Mouse (Mus musculus) left cerebral cortex, adult 9 months (tissue): ENCODE measurements around the gene Gm30083.

Experiments used
- DNase-seq, 2 experiments: peaks; one replicate each; pipeline ENCODE4 v3.0.0; 2022; ENCODE audit warnings: low spot score in 2 of 2

Gene Gm30083

DNA sequence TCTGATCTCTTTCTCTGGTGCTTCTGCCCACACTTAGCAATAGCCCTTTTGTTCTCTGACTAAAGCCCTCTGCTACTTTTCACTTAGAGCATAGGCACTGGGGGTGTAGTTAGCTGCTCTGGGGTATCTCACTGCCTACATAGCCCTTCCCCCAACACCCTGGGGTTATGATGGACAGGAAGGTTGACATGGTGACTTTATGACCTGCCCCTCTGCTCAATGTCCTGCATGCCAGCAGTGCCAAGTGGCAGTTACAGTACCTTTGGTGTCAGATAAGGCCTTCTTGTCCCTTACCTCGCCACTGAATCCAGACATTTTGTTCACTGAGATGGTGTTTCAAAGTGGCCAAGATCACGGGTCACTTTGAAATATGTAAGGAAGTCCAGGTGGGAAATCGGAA lies at the start of gene Gm30083:
Gene Gm30083, minus strand, starts transcription at position 120 of the 400 bp plus-strand sequence.
- DNase-seq: no peak

- no peak for DNase-seq
These were observed 37.5 kb upstream of the Gm30083 start, which contains the start of gene Antxrl for GRCm38 (mm10) chr14:34052516-34052915. Gene Antxrl (plus strand): TSS chr14:34052707.

DNA sequence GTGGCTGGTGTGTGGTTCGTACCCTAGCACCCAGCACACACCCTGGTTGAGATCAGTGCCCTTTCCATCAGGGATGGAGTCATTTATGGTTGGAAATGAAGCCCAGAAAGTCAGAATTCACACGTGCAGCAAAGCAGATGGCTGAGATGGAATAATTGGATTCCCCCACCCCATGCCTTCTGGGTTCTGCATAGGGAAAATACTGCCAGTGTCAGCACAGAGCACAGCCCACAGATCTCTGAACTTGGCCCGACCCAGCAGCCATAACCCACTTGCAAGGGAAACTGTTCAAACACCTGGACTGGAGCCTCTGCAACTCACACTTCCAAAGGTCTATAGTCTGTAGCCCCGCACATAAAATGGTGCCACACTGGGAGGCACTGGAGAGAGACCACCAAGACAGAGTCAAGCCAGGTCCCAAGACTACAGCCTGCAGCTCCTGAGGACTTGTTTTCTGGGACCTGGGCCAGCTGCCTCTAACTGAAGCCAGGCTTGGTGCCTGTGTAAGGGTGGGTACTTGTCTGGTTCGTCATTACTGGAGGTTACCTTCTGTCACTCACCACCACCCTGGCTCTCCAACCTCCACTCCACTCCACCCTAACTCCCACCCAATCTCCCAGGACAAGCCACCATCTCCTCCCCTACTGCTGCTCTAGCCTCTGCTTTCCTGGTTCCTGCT lies 35.3 kb upstream of the Gm30083 start:
- no peak for DNase-seq

GRCm38 (mm10) chr14:34043341-34043740 lies 28.4 kb upstream of the Gm30083 start:
- no peak for DNase-seq

DNA sequence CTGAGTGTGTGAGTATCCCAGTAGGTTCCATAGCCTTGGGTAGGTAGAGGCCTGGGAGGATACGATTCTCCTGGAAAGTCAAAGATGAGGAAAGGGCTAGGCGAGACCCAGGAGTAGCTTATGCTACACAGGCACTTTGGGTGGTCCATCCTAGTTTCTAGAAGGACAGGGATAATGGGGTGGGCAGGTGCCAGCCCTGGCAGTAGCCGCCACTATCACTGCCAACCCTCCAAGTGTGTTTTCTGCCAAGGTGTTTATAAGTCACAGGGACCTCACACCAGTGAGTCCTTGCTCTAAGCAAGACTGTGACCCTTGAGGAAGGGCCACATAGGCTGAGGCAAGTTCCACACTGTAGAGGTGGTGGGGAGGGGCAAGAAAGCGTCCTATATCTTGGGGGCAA lies 26.3 kb upstream of the Gm30083 start:
- DNase-seq: no peak

GRCm38 (mm10) chr14:34033841-34034610 lies 19.0 kb upstream of the Gm30083 start:
- no peak for DNase-seq

DNA sequence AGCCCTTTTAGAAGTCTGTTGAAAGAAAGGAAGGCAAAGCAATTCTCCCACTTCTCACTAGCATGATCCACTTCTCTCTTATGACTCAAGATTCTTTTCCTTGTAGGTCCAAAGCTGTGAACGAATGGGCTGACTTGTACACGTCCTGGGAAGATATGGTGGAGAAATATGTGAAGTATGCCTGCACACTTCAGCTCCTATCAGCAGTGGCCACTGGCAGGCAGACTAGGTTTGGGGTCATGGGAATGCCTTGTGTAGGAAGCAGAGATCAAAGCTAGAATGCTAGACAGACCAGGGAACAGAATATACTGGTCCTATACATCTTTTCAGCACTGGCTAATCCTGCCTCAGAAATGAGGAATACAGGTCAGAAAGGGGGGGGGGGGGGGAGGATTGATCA lies 11.7 kb upstream of the Gm30083 start:
- no peak for DNase-seq

GRCm38 (mm10) chr14:34016938-34017337 lies 2.0 kb upstream of the Gm30083 start:
- no peak for DNase-seq

- no peak for DNase-seq
These were observed 1.4 kb upstream of the Gm30083 start, which contains the start of gene Gm5460 for GRCm38 (mm10) chr14:34016381-34016780. Gene Gm5460 (plus strand): TSS chr14:34016758.

DNA sequence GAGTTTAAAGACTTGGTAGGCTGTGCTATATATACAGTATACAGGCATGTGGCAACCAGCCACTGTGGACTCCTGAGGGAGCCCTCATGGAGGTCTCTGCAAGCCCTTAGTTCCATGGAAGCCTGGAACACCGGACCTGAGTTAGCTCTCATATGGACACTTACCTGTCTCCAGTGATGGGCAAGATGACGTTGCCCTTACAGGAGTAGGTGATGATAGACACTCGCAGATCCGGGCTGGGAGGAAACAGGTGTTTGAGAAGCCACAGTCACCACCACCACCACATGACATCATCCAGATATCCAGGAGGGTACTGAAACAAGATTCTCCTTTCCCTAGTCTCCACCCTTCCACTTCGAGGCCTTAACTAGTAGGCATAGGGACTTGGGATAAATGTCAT lies 12.6 kb downstream of the Gm30083 start:
- no peak for DNase-seq

DNA sequence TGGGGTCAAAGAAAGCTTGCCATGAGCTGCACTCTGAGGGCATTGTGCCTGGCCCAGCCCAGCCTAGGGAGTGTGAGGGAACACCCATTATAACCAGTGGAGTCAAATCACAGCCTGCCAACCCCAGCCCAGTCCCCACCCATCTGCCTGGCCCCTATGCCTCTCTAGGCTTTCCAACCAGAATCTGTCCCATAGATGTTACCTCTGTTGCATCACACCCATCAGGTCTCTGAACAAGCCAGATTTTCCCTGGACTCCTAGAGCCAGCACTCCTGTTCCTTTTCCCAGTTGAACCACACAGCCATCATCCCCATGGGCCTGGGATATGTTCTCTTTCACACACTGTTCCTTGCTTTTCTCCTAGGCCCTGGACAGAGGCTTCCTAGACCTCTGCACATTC lies 13.5 kb downstream of the Gm30083 start:
- no peak for DNase-seq

DNA sequence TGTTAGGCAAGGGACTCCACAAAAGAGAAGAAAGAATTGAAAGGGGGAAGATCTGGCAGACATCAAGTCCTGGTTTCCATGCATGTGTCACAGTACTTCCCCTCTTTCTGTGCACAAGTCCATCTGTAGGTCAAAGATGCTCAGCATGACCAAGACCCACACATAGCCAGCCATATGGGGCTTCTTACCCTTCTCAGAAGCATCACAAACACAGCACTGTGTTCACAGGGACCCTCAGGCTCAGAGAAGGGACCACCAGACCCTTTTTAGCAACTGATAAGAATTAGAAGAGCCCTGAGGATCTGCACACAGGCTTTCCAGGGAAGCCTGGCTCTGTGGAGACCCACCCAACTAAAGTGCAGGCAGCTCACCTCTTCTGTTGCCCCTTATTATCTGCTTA lies 14.9 kb downstream of the Gm30083 start:
- DNase-seq: no peak

DNA sequence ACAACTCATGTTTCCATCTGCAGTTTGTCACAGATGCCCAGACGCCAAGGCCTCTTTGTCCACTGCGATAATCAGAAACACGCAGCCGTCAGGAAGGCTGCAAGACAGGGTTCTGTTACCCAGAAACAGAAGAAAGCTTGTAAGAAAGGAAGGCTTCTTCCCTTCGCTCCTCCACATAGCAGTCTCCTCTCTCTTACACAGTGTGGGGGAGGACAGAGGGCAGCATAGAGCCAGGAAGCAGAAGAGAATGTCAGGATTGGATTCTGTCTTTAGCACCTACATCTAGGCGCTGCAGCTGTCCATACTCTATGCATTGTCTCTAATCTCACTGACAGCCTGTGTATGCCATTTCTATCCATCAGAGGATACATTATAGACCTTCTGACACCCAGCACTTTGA lies 17.6 kb downstream of the Gm30083 start:
- no peak for DNase-seq

DNA sequence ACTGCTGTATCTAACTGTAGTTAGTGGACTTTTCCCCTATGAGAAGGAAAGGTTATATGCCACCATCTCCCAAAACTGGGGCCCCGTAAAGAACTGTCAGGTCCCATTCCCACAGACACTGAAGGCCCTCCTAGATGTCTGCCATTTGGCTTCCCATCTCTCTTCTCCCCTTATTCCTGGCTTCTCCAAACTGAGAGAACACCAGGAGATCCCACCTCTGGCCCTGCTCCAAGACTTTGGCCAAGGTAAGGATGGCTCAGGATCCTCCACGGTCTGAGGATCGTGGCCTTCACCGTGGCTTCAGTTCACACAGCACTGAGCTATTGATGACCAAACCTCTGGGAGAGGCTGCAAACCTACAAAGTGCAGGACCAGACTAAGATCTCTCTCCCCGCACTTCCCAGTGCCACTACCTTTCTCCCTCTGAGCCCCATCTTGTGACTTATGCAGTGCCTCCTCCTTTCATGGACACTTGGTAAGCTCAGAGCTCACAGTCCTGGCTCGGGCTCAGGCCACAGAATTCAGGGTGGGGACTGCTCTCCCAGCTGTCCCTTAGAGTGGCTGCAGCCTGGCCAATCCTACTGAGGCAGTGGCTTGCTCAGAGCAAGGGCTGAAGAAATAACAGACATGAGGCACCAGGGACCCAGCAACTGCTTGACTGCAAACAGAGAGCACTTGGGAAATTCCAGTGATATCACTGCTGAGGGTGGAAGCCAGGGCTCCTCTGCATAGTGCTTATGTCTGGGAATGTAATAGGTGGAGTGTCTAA lies 21.3 kb downstream of the Gm30083 start:
- DNase-seq: no peak

- no peak for DNase-seq
These were observed 21.9 kb downstream of the Gm30083 start for GRCm38 (mm10) chr14:33993051-33993450.

- no peak for DNase-seq
These were observed 23.0 kb downstream of the Gm30083 start for GRCm38 (mm10) chr14:33991971-33992370.

- DNase-seq: no peak
These were observed 25.8 kb downstream of the Gm30083 start for GRCm38 (mm10) chr14:33989201-33989600.

GRCm38 (mm10) chr14:33978604-33979059 lies 36.4 kb downstream of the Gm30083 start, which contains the start of gene Zfp488:
Gene Zfp488 (minus strand): TSS chr14:33978764.
- DNase-seq: no peak

- no peak for DNase-seq
These were observed 37.2 kb downstream of the Gm30083 start for GRCm38 (mm10) chr14:33977748-33978147.

- DNase-seq: peak in 1 of 2 experiments; percentile 24
These were observed 40.2 kb downstream of the Gm30083 start for GRCm38 (mm10) chr14:33974752-33975151.

DNA sequence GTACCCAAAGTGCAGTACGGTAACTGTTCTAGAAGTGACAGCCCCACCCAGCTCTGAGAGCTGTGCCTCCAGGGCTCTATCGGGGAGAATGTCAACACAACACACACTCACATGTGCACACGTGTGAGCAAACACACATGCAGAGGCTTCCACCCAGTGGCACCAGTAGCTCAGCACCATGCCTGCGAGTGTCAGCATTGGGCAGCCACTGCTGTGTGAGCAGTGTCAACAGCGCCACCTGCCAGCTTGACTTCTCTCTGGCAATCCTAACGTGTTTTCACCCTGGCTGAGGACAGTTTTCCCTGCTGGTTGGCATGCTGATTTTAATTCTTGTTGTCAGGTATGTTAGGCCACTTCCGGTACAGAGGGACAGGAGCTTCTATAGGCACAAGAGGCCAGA lies 42.3 kb downstream of the Gm30083 start:
- DNase-seq: no peak

GRCm38 (mm10) chr14:33965675-33966074 lies 49.3 kb downstream of the Gm30083 start:
- DNase-seq: no peak
